Mouse (Mus musculus): Measurements from ENCODE around the gene Grid1. TPM values are rescaled to one million over a fixed set of nuclear protein-coding genes. Genes with fewer than 3 reads are reported as not detected.

Gene Grid1
- polyA plus RNA-seq, 1 experiment: not detected

GRCm38 (mm10) chr14:34774231-34774630, 45.7 kb upstream of the Grid1 start:
- H3ac ChIP-seq (ENCODE audit: control insufficient read depth, insufficient read length): no peak overlapping the region
- H3K4me2 ChIP-seq (ENCODE audit: low read depth): no peak overlapping the region
- H3K4me3 ChIP-seq: no peak overlapping the region
- H3K79me2 ChIP-seq (ENCODE audit: control insufficient read depth, insufficient read depth): no peaks in the 10 kb centered on the region
- H3K27me3 ChIP-seq (ENCODE audit: control insufficient read depth, insufficient read depth, insufficient read length): no peaks in the 10 kb centered on the region
- no peaks in the 10 kb centered on the region for H3K36me3 ChIP-seq (ENCODE audit: control insufficient read depth, insufficient read depth)
- TF ChIP-seq TCF3 (IDR thresholded peaks at IDR 0.05; ENCODE audit: insufficient read length, low read depth) (no peak), POLR2AphosphoS2 (IDR thresholded peaks at IDR 0.05; ENCODE audit: insufficient read length, low read depth) (no peak), TCF12 (IDR thresholded peaks at IDR 0.05; ENCODE audit: insufficient read depth, poor library complexity, severe bottlenecking) (no peak), USF1 (IDR thresholded peaks at IDR 0.05; ENCODE audit: low read depth) (no peak), REST (IDR thresholded peaks at IDR 0.05; ENCODE audit: insufficient read depth, insufficient read length) (no peak), CEBPB (IDR thresholded peaks at IDR 0.05; ENCODE audit: insufficient read depth, poor library complexity, severe bottlenecking) (no peak), SRF (IDR thresholded peaks at IDR 0.05; ENCODE audit: control insufficient read depth, insufficient read length, low read depth) (no peak), MYOD1 (IDR thresholded peaks at IDR 0.05; ENCODE audit: control insufficient read depth in 1 of 3, insufficient read length in 2 of 3, low read depth in 2 of 3) (no peak), MYOG (IDR thresholded peaks at IDR 0.05; ENCODE audit: control insufficient read depth in 1 of 3, insufficient read depth in 1 of 3, insufficient read length in 2 of 3, low read depth in 2 of 3) (no peak), POLR2A (IDR thresholded peaks at IDR 0.05; ENCODE audit: insufficient read length, low read depth) (no peak), E2F4 (IDR thresholded peaks at IDR 0.05; ENCODE audit: insufficient read depth) (no peak), MAX (IDR thresholded peaks at IDR 0.05; ENCODE audit: low read depth) (no peak)

DNA sequence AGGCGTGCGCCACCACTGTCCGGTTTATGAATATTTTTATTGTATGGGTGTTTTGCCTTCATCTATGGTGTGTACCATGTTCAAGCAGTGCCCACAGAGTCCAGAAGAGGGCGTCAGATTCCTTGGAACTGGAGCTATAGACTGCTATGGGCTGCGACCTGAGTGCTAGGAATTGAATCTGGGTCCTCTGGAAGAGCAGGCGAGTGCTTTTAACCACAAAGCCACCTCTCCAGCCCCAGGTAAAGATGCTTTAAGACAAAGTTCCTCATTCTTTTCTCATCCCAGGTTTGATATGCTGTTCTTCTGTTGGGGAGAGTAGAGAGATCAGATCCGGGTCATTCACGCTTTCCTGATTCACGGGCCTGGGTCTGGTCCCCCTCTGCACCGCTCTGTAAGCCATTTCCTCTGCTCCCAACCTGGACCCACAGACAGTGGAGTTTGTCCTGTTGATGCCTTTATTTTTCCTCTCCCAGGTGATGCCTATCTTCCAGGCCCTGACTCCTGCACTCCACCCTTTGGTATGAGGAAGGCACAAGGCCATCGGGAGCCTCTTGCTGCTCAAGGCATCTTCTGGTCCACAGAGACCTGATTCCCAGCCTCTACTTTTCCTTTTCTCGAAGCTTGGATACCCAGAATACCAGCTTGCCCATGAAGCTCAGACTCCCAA, 43.1 kb upstream of the Grid1 start:
- no peak overlapping the region for H3K4me2 ChIP-seq (ENCODE audit: low read depth)
- no peak for TF ChIP-seq USF1 (IDR thresholded peaks at IDR 0.05; ENCODE audit: low read depth)
- no peak for TF ChIP-seq REST (IDR thresholded peaks at IDR 0.05; ENCODE audit: insufficient read depth, insufficient read length)
- no peak for TF ChIP-seq MAX (IDR thresholded peaks at IDR 0.05; ENCODE audit: low read depth)
- TF ChIP-seq POLR2AphosphoS2 (IDR thresholded peaks at IDR 0.05; ENCODE audit: insufficient read length, low read depth): no peak
- TF ChIP-seq MYOD1 (IDR thresholded peaks at IDR 0.05; ENCODE audit: control insufficient read depth in 1 of 3, insufficient read length in 2 of 3, low read depth in 2 of 3): no peak
- TF ChIP-seq TCF3 (IDR thresholded peaks at IDR 0.05; ENCODE audit: insufficient read length, low read depth): no peak
- TF ChIP-seq SRF (IDR thresholded peaks at IDR 0.05; ENCODE audit: control insufficient read depth, insufficient read length, low read depth): no peak
- no peak for TF ChIP-seq MYOG (IDR thresholded peaks at IDR 0.05; ENCODE audit: control insufficient read depth in 1 of 3, insufficient read depth in 1 of 3, insufficient read length in 2 of 3, low read depth in 2 of 3)
- no peak for TF ChIP-seq E2F4 (IDR thresholded peaks at IDR 0.05; ENCODE audit: insufficient read depth)
- H3K79me2 ChIP-seq (ENCODE audit: control insufficient read depth, insufficient read depth): no peaks in the 10 kb centered on the region
- peaks cover 22% of the 10 kb centered on the region for H3K27me3 ChIP-seq (ENCODE audit: control insufficient read depth, insufficient read depth, insufficient read length)
- no peak overlapping the region for H3K4me3 ChIP-seq
- H3ac ChIP-seq (ENCODE audit: control insufficient read depth, insufficient read length): no peak overlapping the region
- H3K36me3 ChIP-seq (ENCODE audit: control insufficient read depth, insufficient read depth): no peaks in the 10 kb centered on the region

- Histone ChIP-seq H3K4me2 (ENCODE audit: low read depth) (no peak overlapping the region), H3K27me3 (ENCODE audit: control insufficient read depth, insufficient read depth, insufficient read length) (peaks cover 25% of the 10 kb centered on the region), H3K36me3 (ENCODE audit: control insufficient read depth, insufficient read depth) (no peaks in the 10 kb centered on the region), H3ac (ENCODE audit: control insufficient read depth, insufficient read length) (no peak overlapping the region), H3K4me3 (no peak overlapping the region), H3K79me2 (ENCODE audit: control insufficient read depth, insufficient read depth) (no peaks in the 10 kb centered on the region)
- no peak for TF ChIP-seq CEBPB (IDR thresholded peaks at IDR 0.05; ENCODE audit: insufficient read depth, poor library complexity, severe bottlenecking)
- TF ChIP-seq MYOG (IDR thresholded peaks at IDR 0.05; ENCODE audit: control insufficient read depth in 1 of 3, insufficient read depth in 1 of 3, insufficient read length in 2 of 3, low read depth in 2 of 3): no peak
- TF ChIP-seq USF1 (IDR thresholded peaks at IDR 0.05; ENCODE audit: low read depth): no peak
- no peak for TF ChIP-seq POLR2A (IDR thresholded peaks at IDR 0.05; ENCODE audit: insufficient read length, low read depth)
- TF ChIP-seq MYOD1 (IDR thresholded peaks at IDR 0.05; ENCODE audit: control insufficient read depth in 1 of 3, insufficient read length in 2 of 3, low read depth in 2 of 3): no peak
- no peak for TF ChIP-seq MAX (IDR thresholded peaks at IDR 0.05; ENCODE audit: low read depth)
- TF ChIP-seq REST (IDR thresholded peaks at IDR 0.05; ENCODE audit: insufficient read depth, insufficient read length): no peak
- TF ChIP-seq POLR2AphosphoS2 (IDR thresholded peaks at IDR 0.05; ENCODE audit: insufficient read length, low read depth): no peak
- no peak for TF ChIP-seq E2F4 (IDR thresholded peaks at IDR 0.05; ENCODE audit: insufficient read depth)
- no peak for TF ChIP-seq TCF12 (IDR thresholded peaks at IDR 0.05; ENCODE audit: insufficient read depth, poor library complexity, severe bottlenecking)
- TF ChIP-seq TCF3 (IDR thresholded peaks at IDR 0.05; ENCODE audit: insufficient read length, low read depth): no peak
Observed at GRCm38 (mm10) chr14:34777810-34778209, 42.1 kb upstream of the Grid1 start.

- Histone ChIP-seq H3K27me3 (ENCODE audit: control insufficient read depth, insufficient read depth, insufficient read length) (peaks cover 25% of the 10 kb centered on the region), H3ac (ENCODE audit: control insufficient read depth, insufficient read length) (no peak overlapping the region), H3K4me2 (ENCODE audit: low read depth) (no peak overlapping the region), H3K79me2 (ENCODE audit: control insufficient read depth, insufficient read depth) (no peaks in the 10 kb centered on the region), H3K36me3 (ENCODE audit: control insufficient read depth, insufficient read depth) (no peaks in the 10 kb centered on the region), H3K4me3 (no peak overlapping the region)
- no peak for TF ChIP-seq REST (IDR thresholded peaks at IDR 0.05; ENCODE audit: insufficient read depth, insufficient read length)
- no peak for TF ChIP-seq E2F4 (IDR thresholded peaks at IDR 0.05; ENCODE audit: insufficient read depth)
- TF ChIP-seq TCF12 (IDR thresholded peaks at IDR 0.05; ENCODE audit: insufficient read depth, poor library complexity, severe bottlenecking): no peak
- no peak for TF ChIP-seq POLR2A (IDR thresholded peaks at IDR 0.05; ENCODE audit: insufficient read length, low read depth)
- TF ChIP-seq SRF (IDR thresholded peaks at IDR 0.05; ENCODE audit: control insufficient read depth, insufficient read length, low read depth): no peak
- no peak for TF ChIP-seq POLR2AphosphoS2 (IDR thresholded peaks at IDR 0.05; ENCODE audit: insufficient read length, low read depth)
- TF ChIP-seq TCF3 (IDR thresholded peaks at IDR 0.05; ENCODE audit: insufficient read length, low read depth): no peak
- no peak for TF ChIP-seq MYOG (IDR thresholded peaks at IDR 0.05; ENCODE audit: control insufficient read depth in 1 of 3, insufficient read depth in 1 of 3, insufficient read length in 2 of 3, low read depth in 2 of 3)
Observed at GRCm38 (mm10) chr14:34778760-34779159, 41.1 kb upstream of the Grid1 start.

All from myocyte (in vitro differentiated cells).